Mouse (Mus musculus) cerebellum, adult 11 months (tissue): ENCODE results near the gene Fdxacb1.

Experiments used
- DNase-seq: peaks from one replicate; pipeline ENCODE4 v3.0.0; 2022

Fdxacb1 gene

GRCm38 (mm10) chr9:50751323-50751722, 16.7 kb upstream of the Fdxacb1 start, which contains the start of gene Cryab:
TSS of gene Cryab (plus strand) at chr9:50751325.
- DNase-seq = no peak

- DNase-seq = no peak
These were observed 15.9 kb upstream of the Fdxacb1 start, which contains the start of gene Hspb2 for GRCm38 (mm10) chr9:50752054-50752602. TSS of gene Hspb2 (minus strand) at chr9:50752354.

GRCm38 (mm10) chr9:50752784-50753615, 15.0 kb upstream of the Fdxacb1 start:
- peak; percentile 56 for DNase-seq

GRCm38 (mm10) chr9:50753947-50754346, 14.1 kb upstream of the Fdxacb1 start:
- DNase-seq = no peak

GRCm38 (mm10) chr9:50756711-50757110, 11.3 kb upstream of the Fdxacb1 start:
- no peak for DNase-seq

GRCm38 (mm10) chr9:50761520-50762243, 6.4 kb upstream of the Fdxacb1 start:
- no peak for DNase-seq

GRCm38 (mm10) chr9:50763331-50763730, 4.7 kb upstream of the Fdxacb1 start:
- DNase-seq = no peak

GRCm38 (mm10) chr9:50767531-50768106, 417 bp upstream of the Fdxacb1 start:
- DNase-seq = no peak

- no peak for DNase-seq
These were observed 2.0 kb downstream of the Fdxacb1 start for GRCm38 (mm10) chr9:50770011-50770410.

- DNase-seq = no peak
These were observed 6.0 kb downstream of the Fdxacb1 start for GRCm38 (mm10) chr9:50774026-50774462.

- DNase-seq = peak; percentile 88
These were observed 7.1 kb downstream of the Fdxacb1 start, which contains the start of the genes Alg9 and 1110032A03Rik for GRCm38 (mm10) chr9:50774991-50775612. TSS of gene Alg9 (plus strand) at chr9:50775019. TSS of gene 1110032A03Rik (minus strand) at chr9:50775520.

GRCm38 (mm10) chr9:50775662-50776126, 7.7 kb downstream of the Fdxacb1 start:
- DNase-seq = no peak

GRCm38 (mm10) chr9:50776162-50776760, 8.2 kb downstream of the Fdxacb1 start:
- DNase-seq = no peak

- DNase-seq = no peak
These were observed 14.1 kb downstream of the Fdxacb1 start for GRCm38 (mm10) chr9:50782155-50782554.

- no peak for DNase-seq
These were observed 27.2 kb downstream of the Fdxacb1 start for GRCm38 (mm10) chr9:50795266-50795665.

- no peak for DNase-seq
These were observed 28.7 kb downstream of the Fdxacb1 start for GRCm38 (mm10) chr9:50796776-50797175.

GRCm38 (mm10) chr9:50797641-50798040, 29.6 kb downstream of the Fdxacb1 start:
- no peak for DNase-seq

GRCm38 (mm10) chr9:50798368-50798767, 30.3 kb downstream of the Fdxacb1 start:
- DNase-seq = no peak

- DNase-seq = no peak
These were observed 32.9 kb downstream of the Fdxacb1 start for GRCm38 (mm10) chr9:50800985-50801384.

GRCm38 (mm10) chr9:50803055-50803671, 35.1 kb downstream of the Fdxacb1 start:
- no peak for DNase-seq

GRCm38 (mm10) chr9:50808471-50808870, 40.4 kb downstream of the Fdxacb1 start:
- DNase-seq = no peak
